Mouse (Mus musculus): ENCODE results near the gene Plekhg4. TPM values are rescaled to one million over a fixed set of nuclear protein-coding genes. Genes with fewer than 3 reads are reported as not detected.

Plekhg4 gene
- polyA plus RNA-seq, 1 experiment from 2014 or later, result 0.77 TPM

GRCm38 (mm10) chr8:105426878-105427277, 53.8 kb downstream of the Plekhg4 start:
- TF ChIP-seq CTCF (IDR thresholded peaks at IDR 0.05), result no peak
- ChIA-PET CTCF (no interaction called here), POLR2A (no interaction called here)
- no peak for ATAC-seq
- H3K27me3 ChIP-seq, result peaks cover 74% of the 10 kb centered on the region
- in situ Hi-C loops (cut with MboI; ENCODE audit: low pct_unique_long_range_greater_than_20kb), result no loop called here
- DNase-seq (ENCODE audit: low read depth, low spot score), result no peak

- ChIA-PET POLR2A (no interaction called here), CTCF (interaction anchor here (0.6 to 1.4 kb wide), 2 partner anchors 10 to 47 kb away, joined by 3 to 6 read pairs; no protein-coding TSS in a partner anchor)
- TF ChIP-seq CTCF (IDR thresholded peaks at IDR 0.05), result no peak
- ATAC-seq (no peak), DNase-seq (ENCODE audit: low read depth, low spot score) (no peak)
- H3K27me3 ChIP-seq, result peaks cover 88% of the 10 kb centered on the region
- in situ Hi-C loops (cut with MboI; ENCODE audit: low pct_unique_long_range_greater_than_20kb), result no loop called here
Measured at GRCm38 (mm10) chr8:105431743-105432515, 58.9 kb downstream of the Plekhg4 start.

Other genes starting within 250 kb of the Plekhg4 start
- not detected for gene Ces4a, start 241.5 kb upstream of the Plekhg4 start, polyA plus RNA-seq (2021)
- 64.4 TPM for gene Cbfb, start 202.6 kb upstream of the Plekhg4 start, polyA plus RNA-seq (2021)
- 23.1 TPM for gene D230025D16Rik, start 148.1 kb upstream of the Plekhg4 start, polyA plus RNA-seq (2021)
- gene B3gnt9, start 118.1 kb upstream of the Plekhg4 start, polyA plus RNA-seq (2021), result 2.1 TPM
- 22.9 TPM for gene Tradd, start 108.7 kb upstream of the Plekhg4 start, polyA plus RNA-seq (2021)
- 12.6 TPM for gene Fbxl8, start 108.6 kb upstream of the Plekhg4 start, polyA plus RNA-seq (2021)
- 0.12 TPM for gene Hsf4, start 103.5 kb upstream of the Plekhg4 start, polyA plus RNA-seq (2021)
- gene Nol3, start 97.1 kb upstream of the Plekhg4 start, polyA plus RNA-seq (2021), result 1.7 TPM
- 10.7 TPM for gene 4931428F04Rik, start 83.4 kb upstream of the Plekhg4 start, polyA plus RNA-seq (2021)
- gene Exoc3l, start 77.2 kb upstream of the Plekhg4 start, polyA plus RNA-seq (2021), result 2.4 TPM
- gene E2f4, start 75.6 kb upstream of the Plekhg4 start, polyA plus RNA-seq (2021), result 72.6 TPM
- 7.2 TPM for gene Elmo3, start 67.7 kb upstream of the Plekhg4 start, polyA plus RNA-seq (2021)
- gene Lrrc29, start 47.0 kb upstream of the Plekhg4 start, polyA plus RNA-seq (2021), result 0.83 TPM
- 64.8 TPM for gene Tmem208, start 46.9 kb upstream of the Plekhg4 start, polyA plus RNA-seq (2021)
- 41.7 TPM for gene Fhod1, start 25.3 kb upstream of the Plekhg4 start, polyA plus RNA-seq (2021)
- 11.0 TPM for gene Slc9a5, start 24.4 kb upstream of the Plekhg4 start, polyA plus RNA-seq (2021)
- not detected for gene Kctd19, start 40.2 kb downstream of the Plekhg4 start, polyA plus RNA-seq (2021)
- not detected for gene Lrrc36, start 40.3 kb downstream of the Plekhg4 start, polyA plus RNA-seq (2021)
- 2.7 TPM for gene Tppp3, start 98.3 kb downstream of the Plekhg4 start, polyA plus RNA-seq (2021)
- gene Zdhhc1, start 123.6 kb downstream of the Plekhg4 start, polyA plus RNA-seq (2021), result 68.3 TPM
- gene Hsd11b2, start 145.5 kb downstream of the Plekhg4 start, polyA plus RNA-seq (2021), result 8.2 TPM
- gene Atp6v0d1, start 192.8 kb downstream of the Plekhg4 start, polyA plus RNA-seq (2021), result 159 TPM
- 84.2 TPM for gene Ripor1, start 232.0 kb downstream of the Plekhg4 start, polyA plus RNA-seq (2021)